Mouse (Mus musculus): ENCODE data around the gene Epb41l2. TPM values are rescaled to one million over a fixed set of nuclear protein-coding genes. Genes with fewer than 3 reads are reported as not detected.

The Epb41l2 gene
- total RNA-seq, 2 experiments from 2014 or later = 96.1 to 121 TPM

GRCm38 (mm10) chr10:25436703-25437401 lies 77.3 kb downstream of the Epb41l2 start:
- no peak for DNase-seq

DNA sequence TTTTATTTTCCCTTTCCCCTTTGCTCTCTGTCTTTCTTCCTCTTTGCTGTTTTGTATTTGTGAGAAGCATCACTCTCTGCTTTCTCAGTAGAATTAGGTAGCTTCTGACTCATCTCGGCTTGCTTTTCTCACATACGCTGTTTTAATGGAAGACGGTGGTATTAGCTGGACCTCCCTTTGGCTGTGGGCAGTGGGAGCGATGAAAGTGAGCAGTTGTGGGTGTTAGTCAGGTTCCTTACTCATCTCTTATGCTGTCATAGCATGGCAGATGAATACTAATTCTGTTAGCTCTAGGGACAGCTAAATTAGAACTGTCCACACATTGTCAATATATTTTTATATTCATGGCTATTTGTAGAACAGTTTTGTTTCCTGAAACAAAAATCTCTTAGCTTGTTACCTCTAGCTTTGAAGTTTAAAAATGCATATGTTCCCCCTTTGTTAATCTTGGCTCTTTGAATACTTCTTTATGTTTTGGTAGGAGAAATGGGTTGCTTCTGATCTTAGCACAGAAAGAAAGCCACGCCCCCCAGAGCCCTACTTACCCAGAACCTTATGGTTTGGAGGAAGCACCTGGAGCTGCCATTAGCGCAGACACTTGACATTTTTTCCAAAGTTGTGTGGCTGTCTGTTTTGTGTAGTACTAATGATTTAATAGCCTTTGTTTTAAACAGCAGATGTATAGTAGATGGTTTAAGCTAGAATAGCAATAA lies 78.1 kb downstream of the Epb41l2 start:
- DNase-seq = no peak

GRCm38 (mm10) chr10:25438299-25438680 lies 78.7 kb downstream of the Epb41l2 start:
- DNase-seq = no peak

- no peak for DNase-seq
Observed at GRCm38 (mm10) chr10:25439163-25439562, 79.6 kb downstream of the Epb41l2 start.

- DNase-seq = no peak
Observed at GRCm38 (mm10) chr10:25439856-25440255, 80.3 kb downstream of the Epb41l2 start.

GRCm38 (mm10) chr10:25441405-25441804 lies 81.8 kb downstream of the Epb41l2 start:
- no peak for DNase-seq

DNA sequence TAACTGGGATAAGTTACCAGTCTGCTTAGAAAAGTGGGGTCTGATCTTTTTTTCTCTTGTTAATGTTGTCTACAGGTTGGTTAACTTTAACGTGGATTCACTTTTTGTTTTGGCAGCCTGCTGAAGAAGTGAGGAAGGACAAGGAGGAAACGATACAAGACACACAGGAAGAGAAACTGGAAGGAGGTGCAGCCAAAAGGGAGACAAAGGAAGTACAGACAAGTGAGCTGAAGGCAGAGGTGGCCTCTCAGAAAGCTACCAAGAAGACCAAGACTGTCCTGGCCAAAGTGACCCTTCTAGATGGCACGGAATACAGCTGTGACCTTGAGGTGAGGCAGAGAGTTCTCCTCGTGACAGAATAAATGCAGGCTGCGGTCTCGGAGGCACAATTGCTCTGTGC lies 84.0 kb downstream of the Epb41l2 start:
- no peak for DNase-seq

DNA sequence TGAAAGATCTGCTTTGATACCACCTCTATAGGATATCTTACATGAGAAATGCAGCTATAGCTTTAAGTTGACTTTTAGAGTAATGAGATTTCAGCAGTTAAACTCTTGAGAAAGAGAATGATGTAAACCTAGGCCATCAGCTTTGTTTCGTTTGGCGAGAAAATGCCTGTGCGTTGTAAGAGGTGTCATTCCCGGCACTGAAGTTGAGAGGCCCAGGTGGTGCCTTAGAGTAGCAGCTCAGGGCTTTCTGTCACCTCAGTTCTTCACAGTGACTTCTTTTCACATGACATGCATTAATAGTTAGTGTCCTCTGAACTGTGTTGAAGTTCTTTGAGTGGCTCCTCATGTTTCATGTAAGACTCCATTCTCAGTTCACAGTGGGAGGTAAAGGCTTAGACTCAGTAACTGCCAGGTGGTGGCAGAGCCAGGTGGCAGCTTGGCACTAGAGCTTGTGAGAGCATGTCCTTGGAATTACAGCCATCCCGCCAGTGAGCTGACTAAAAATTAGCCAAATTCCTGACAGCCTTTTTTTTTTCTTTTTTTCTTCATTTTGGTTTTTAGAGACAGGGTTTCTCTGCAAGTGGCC lies 84.7 kb downstream of the Epb41l2 start:
- DNase-seq = no peak

DNA sequence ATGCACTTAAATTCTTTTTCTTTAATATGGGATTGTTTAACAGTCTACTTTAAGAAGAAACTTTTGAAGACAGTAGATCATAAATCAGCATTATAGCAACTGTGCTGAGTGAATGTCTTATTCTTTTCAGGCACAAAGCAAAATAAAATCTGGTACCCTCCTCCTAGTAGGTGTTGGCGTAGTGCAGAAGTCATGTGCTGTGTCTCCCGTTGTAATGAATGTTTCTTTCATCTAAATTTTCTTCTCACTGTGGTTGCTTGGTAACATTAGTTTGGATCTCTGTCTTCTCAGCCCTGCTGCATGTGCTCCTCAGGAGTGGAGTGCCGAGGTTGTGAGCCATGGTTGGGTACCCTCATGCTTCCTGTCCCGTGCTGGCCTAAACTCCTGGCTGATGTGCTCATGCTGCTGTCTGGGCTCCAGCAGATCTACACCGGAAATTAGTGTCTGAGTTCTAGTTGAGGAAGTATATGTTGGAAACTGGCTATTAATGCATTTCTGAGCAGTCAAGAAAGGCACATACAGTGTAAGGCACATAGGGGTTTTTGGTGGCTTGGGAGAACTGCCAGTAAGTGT lies 87.4 kb downstream of the Epb41l2 start:
- DNase-seq = no peak

GRCm38 (mm10) chr10:25448676-25449075 lies 89.1 kb downstream of the Epb41l2 start:
- DNase-seq = no peak

DNA sequence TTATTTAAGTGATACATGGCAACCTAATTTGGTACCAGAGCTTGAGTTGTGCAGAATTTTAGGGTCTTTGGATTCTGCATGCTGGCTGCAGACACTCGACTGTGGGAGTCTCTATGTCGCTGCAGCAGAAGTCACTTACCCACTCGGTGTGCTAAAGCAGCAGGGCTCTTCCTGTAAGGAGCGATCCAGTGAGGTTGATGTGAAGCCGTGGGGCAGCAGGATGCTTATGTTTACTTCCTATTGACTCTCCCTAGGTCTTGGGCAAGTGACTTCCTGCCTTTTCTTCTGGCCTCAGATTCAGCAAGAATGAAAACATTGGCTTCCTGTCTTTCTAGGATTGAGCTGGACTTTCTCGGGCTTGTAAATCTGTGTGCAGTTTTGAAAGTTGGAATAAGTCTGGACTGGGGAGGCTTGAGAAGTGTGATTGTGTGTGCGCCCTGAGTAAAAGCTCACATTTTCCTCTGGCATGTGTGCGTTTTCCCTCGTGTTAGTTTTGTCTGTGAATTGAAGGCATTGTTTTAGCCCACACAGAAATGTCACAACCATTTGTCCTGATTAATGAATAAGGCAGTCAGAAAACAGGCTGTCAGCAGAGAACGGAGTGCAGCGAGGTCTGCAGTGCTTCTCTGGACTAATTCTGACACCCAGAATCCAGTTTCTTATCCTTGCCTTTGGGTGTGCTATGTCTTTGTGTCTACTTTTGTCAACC lies 89.9 kb downstream of the Epb41l2 start:
- no peak for DNase-seq

DNA sequence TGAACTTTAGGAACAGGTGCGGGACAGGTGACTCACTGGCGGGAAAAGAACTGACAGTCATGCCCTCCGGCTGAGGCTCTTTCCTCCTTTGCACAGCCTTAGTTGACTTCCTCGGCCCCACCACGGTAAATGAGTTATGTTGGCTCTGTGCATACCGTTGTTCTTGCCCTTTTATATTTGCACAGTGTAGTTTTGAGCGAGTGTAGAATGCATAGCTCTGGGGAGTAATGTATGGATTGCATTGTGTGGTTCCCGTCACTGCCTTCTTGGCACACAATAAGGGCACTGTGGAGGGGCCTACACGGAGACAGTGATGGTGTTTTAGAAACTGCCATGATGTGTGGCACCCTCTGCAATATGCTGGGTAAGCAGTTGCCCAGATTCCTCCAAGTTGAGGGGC lies 93.6 kb downstream of the Epb41l2 start:
- DNase-seq = no peak

DNA sequence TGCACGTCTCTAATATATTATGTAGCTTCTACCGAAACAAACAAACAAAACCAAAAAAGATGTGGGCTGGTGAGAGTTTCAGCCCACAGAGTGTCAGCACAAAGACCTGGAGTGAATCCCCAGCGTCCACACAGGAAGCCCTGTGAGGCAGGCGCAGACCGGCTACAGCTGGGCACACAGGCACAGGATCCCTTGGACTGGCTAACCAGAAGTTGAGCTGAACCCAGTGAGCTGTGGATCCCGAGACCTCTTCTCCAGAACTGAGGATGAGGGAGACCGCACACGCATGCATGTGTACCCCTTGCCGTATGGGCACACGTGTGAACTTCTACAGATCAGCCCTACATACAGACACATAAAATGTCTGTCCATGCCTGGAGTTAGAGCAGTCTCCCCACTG lies 94.2 kb downstream of the Epb41l2 start:
- DNase-seq = no peak

DNA sequence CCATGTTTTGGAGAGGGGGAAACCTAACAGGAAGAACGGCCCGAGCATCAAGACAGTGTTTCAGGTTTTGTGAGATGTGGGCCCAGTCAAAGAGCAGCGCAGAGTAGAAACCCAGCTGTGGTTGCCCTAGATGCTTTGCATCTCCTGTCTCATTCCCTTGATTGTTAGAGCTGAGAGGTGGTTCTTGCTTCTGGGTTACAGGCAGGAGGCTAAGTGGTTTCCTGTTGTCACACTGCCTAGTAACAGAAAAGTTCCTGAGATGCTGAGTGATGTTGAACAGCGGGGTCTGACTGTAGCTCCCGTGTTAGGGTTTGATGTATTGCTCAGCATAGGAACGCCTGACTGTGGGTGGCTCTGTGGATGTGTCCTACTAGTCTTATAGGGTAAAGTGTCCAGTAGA lies 97.5 kb downstream of the Epb41l2 start:
- no peak for DNase-seq

DNA sequence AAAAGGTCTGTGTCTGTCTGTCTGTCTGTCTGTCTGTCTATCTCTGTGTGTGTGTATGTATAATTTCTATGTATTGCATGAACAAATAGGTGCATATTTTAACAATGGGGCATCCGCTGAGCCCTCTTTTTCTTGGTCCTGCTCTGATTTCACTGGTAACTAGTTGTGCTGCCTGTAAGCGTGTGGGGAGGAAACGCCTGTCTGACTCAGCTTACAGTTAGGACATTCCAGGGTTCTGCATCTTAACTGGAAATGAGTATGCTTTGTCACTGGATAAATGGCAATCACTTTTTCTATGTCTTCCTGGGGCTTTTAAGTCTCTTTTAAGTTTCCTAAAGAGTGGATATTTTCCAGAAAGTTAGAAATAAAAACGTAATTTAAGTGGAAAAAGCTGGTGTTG lies 98.4 kb downstream of the Epb41l2 start:
- DNase-seq = no peak

DNA sequence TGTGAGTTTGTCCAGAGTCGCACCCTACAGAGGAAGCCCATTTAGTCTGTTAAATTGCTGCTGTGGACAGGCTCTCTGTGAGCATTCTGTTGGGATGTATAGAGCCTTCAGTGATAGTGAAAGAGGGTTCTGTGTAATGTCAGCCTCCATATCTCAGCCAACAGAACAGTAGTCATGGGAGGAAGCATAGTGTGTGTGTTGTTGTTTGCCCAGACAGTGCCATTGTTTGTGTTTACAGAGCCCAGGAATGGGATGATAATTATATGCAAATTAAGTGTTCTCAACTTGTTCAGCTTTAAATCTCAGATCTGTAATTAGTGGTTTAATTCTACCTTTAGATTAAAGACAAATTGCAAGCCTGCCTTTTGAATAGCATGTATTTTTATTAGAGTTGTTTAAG lies 102.2 kb downstream of the Epb41l2 start:
- DNase-seq = no peak

DNA sequence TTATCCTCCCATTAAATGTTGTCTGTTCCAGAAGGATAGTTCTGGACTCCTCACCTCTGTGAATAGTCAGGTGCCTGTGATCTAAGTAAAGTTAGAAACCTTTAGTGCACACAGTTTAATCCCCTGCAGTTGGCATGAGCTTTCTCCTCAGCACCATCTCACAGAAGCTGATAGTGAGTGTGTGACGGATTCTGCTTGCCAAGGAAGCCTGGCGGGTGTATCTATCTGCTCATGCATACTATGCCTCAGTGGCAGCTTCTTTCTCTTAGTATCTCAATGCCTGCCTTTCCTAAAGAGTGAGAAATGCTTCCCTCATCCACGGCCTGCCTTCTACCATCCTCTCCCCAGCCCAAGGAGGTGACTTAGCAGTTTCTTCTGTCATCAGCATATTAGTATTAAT lies 103.1 kb downstream of the Epb41l2 start:
- no peak for DNase-seq

DNA sequence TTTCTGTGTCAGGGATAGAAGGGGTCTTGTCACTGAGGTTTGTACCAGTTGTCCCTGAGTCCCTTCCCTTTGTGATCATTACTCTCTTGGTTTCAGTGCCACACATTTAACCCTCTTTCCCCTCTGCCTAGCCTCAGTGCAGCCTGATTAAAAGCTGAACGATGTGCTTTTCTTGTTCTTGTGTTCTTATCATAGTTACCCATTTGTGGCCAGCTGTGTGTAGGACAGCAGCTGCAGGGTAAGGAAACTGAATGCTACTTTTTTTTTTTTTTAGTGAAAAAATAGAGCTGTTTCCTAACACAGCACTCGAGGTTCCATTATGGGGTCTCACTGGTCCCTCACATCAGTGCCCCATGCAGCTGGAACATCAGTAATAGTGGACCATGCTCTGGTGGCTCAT lies 106.9 kb downstream of the Epb41l2 start:
- no peak for DNase-seq

GRCm38 (mm10) chr10:25471944-25472343 lies 112.3 kb downstream of the Epb41l2 start:
- DNase-seq = no peak

DNA sequence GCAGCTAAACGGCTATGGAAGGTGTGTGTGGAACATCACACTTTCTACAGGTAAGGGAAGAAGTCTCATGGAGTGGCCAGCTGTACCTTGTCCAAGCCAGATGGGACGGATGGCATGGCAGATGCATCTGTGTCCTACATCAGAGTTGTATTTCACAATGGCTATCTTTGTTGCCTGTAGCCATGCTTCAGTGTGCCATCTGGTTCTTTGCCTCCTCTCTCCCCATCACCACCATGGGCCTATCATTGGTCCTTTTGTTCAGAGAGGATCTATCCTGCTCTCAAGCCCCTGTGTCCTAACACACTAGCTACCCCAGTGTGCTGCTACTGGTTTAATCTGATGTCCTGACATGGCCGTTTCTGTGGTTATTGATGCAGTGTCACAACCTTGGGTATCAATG lies 120.1 kb downstream of the Epb41l2 start:
- no peak for DNase-seq

DNA sequence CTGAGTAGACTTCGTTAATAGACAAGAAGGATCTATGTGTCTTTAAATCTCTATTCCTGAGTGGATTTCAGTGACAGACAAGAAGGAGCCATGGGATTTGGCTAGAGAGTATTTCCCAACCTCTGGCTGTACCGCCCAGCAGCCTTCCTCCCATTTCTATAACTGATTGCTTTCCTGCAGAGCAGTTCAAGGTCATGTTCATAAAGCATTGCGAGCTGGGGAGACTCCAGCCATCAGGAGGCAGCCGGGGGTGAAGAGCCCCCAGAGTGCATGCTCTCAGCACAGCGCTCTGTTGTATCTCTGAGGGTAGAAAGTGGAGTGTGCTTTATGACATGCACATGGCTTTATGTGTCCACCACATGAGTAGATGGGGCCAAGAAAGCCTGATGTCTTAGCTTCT lies 123.2 kb downstream of the Epb41l2 start:
- no peak for DNase-seq

DNA sequence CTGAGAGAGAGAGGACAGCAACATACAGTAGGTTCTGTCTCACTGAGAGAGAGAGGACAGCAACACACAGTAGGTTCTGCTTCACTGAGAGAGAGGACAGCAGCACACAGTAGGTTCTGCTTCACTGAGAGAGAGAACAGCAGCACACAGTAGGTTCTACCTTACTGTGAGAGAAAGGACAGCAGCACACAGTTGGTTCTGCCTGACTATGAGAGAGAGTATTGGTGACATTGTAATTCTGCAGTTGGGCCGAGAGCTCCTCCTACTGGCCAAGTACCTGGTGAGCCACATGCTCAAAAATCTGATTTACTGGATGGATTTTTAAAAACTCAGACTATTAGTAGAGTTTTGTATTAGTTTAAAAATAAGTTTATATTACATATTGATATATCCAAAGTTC lies 128.9 kb downstream of the Epb41l2 start:
- peak; percentile 78 for DNase-seq
